Mouse (Mus musculus) midbrain, embryonic 13.5 days (tissue): ENCODE measurements around the gene Dio1. TPM values are rescaled to one million over a fixed set of nuclear protein-coding genes. Genes with fewer than 3 reads are reported as not detected.
A peak's percentile ranks its signal among the peaks of the same experiment; 100 is the strongest.

Experiments
- ATAC-seq: fragments of 200-750 bp; cut with Nextera tagmentation; 2 replicates; pipeline ENCODE4 v1.8.0; 2017; ENCODE audit warnings: mild to moderate bottlenecking, moderate TSS enrichment, moderate library complexity
- H3K27ac ChIP-seq: fragments of 300-500 bp; sonication (generic); 2 replicates; pipeline ENCODE4 v1.5.1; 2015; ENCODE audit warnings: inconsistent platforms, mild to moderate bottlenecking, moderate library complexity
- H3K27me3 ChIP-seq: fragments of 300-500 bp; sonication (generic); 2 replicates; pipeline ENCODE4 v1.6.1; 2015; ENCODE audit warnings: mild to moderate bottlenecking, inconsistent platforms
- H3K36me3 ChIP-seq: fragments of 300-500 bp; sonication (generic); 2 replicates; pipeline ENCODE4 v1.6.1; 2015; ENCODE audit warnings: mild to moderate bottlenecking, inconsistent platforms
- H3K4me1 ChIP-seq: fragments of 300-500 bp; sonication (generic); replicated peaks from 2 replicates; pipeline ENCODE4 v1.6.1; 2015; ENCODE audit warnings: inconsistent platforms
- H3K4me2 ChIP-seq: fragments of 300-500 bp; sonication (generic); replicated peaks from 2 replicates; pipeline ENCODE4 v1.6.1; 2015; ENCODE audit warnings: moderate library complexity, mild to moderate bottlenecking, inconsistent platforms
- H3K4me3 ChIP-seq: fragments of 300-500 bp; sonication (generic); replicated peaks from 2 replicates; pipeline ENCODE4 v1.5.1; 2015; ENCODE audit warnings: mild to moderate bottlenecking, inconsistent platforms
- H3K9ac ChIP-seq: fragments of 300-500 bp; sonication (generic); replicated peaks from 2 replicates; pipeline ENCODE4 v1.6.1; 2015; ENCODE audit warnings: mild to moderate bottlenecking, inconsistent platforms
- H3K9me3 ChIP-seq: fragments of 300-500 bp; sonication (generic); 2 replicates; pipeline ENCODE4 v1.6.1; 2016; ENCODE audit warnings: mild to moderate bottlenecking, inconsistent platforms
- WGBS: fragments of 180-500 bp; shearing (Covaris S2); methylation state at CpG from one replicate; pipeline ENCODE4 v1.1.7; 2015; 5-methylcytosine and 5-hydroxymethylcytosine counted together
- polyA plus RNA-seq: library from polyadenylated mRNA; unstranded; fragments of >200 nt; fragmentation: Nextera tagmentation; extraction: Ambion mirVana; gene quantifications from 2 replicates; pipeline ENCODE4 v1.2.1, GENCODE M21; 2015

Gene Dio1
- polyA plus RNA-seq, 1 experiment from 2014 or later = 0.13 TPM

DNA sequence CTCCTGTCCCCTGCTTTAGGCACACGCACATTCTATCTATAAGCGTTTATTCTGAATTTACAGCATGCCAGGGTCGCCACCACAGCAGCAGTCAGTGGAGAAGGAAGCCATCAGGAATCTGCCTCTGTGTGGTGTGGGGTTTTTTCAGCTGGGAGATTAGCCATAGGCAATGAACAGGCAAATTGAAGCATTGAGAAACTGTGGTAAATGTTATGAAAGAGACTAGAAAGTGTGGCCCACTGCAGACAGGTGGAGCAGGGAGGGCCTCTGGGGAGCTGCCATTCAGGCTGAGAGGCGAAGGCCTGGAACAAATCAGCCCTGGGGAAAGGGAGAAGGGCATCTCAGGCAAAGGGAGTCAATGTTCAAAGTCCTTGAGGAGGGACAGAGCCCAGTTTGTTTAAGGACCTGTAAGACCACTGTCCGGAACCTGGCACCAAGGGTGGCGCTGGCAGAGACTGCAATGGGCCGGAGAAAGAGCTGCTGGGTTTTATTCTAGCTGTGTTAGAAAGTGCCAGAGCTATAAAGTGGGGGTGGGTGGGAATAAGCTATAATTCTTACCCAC, 7.1 kb downstream of the Dio1 start:
- no peak overlapping the region for H3K4me2 ChIP-seq
- H3K4me3 ChIP-seq = no peak overlapping the region
- H3K9ac ChIP-seq = no peak overlapping the region
- no peaks in the 10 kb centered on the region for H3K27me3 ChIP-seq
- no peaks in the 10 kb centered on the region for H3K4me1 ChIP-seq
- ATAC-seq = no peak
- 85% methylated on average over 7 of the region's 7 CpGs for WGBS
- H3K9me3 ChIP-seq = no peaks in the 10 kb centered on the region
- no peaks in the 10 kb centered on the region for H3K36me3 ChIP-seq
- H3K27ac ChIP-seq = no peak overlapping the region

DNA sequence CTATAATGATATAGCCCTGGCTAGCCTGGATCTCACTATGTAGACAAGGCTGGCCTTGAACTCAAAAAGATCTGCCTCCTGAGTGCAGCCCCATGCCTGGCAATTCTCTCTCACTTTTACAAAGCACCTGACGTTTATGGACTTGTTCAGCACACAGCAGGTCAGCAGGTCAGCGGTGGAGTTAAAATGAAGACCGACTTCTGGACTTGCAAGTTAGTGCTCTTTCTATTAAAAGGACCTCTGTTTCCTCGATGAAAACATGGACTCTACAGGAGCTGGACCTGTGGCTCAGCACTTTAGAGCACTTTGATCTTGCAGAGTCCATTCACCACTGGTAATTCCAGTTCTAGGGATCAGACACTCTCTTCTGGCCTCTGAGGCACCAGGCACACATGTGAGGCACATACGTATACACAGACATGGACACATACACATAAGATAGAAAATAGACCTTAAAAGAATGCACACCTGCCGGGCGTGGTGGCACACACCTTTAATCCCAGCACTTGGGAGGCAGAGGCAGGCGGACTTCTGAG, 8.8 kb downstream of the Dio1 start:
- no peaks in the 10 kb centered on the region for H3K36me3 ChIP-seq
- H3K4me2 ChIP-seq = no peak overlapping the region
- no peak overlapping the region for H3K9ac ChIP-seq
- H3K27me3 ChIP-seq = no peaks in the 10 kb centered on the region; the same call in 1 of the 2 replicates
- no peak for ATAC-seq
- WGBS = 88% methylated on average over 8 of the region's 8 CpGs
- H3K27ac ChIP-seq = no peak overlapping the region
- no peaks in the 10 kb centered on the region for H3K4me1 ChIP-seq
- H3K4me3 ChIP-seq = no peak overlapping the region
- H3K9me3 ChIP-seq = no peaks in the 10 kb centered on the region

DNA sequence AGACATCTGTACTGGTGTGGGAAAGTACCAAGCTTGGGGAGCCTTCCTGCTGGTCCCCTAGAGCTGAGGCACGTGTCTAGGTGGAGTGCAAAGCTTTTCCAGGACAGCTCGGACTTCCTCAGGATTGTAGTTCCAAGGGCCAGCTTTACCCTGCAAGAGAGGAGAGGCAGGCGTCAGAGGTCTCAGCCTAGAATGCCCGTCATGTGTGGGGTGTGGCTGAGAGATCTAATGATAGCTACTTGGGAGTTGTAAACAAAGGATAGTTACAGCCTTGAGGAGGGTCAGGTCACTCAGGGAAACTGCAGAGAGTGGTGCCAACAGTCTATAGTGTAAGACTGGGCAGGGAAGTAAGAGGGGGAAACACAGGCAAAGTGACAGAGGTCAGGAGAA, 14.7 kb downstream of the Dio1 start:
- no peak overlapping the region for H3K9ac ChIP-seq

DNA sequence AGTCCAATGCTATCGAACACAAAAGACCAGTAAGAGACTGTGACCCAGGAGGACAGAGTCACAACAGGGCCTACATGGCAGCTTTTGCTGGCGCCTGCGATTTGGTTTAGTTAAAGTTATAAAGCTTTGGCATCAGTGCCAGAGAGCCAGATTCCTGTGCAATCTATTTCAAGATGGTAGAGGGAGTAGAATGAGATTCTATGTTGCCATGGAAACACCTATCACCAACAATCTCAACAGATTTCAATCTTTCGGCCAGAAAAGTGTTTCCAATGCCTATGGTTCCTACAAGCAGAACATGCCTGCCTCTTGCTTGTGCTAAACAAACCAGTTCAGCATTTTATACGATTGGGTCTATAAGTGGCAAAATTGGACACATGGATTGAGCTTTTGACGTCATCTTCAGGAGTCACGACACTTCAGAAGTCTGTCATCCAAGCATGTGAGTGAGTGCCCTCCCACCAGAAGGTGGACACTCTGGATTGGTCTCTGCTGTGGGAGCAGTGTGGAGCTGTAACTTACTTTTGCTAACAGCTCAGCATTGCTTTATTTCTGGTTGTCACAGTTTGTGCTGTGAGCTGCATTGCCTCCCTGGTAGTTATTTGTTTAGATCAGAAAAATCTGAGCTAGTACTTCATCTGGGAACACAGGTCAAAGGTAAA, 15.2 kb downstream of the Dio1 start:
- Histone ChIP-seq H3K27ac (no peak overlapping the region), H3K36me3 (no peaks in the 10 kb centered on the region)
- WGBS = 88% methylated on average over 7 of the region's 7 CpGs

More for the DNA sequence above, 14.7 kb downstream of the Dio1 start:
- Histone ChIP-seq H3K4me1 (no peaks in the 10 kb centered on the region), H3K36me3 (no peaks in the 10 kb centered on the region), H3K27ac (no peak overlapping the region), H3K9me3 (no peaks in the 10 kb centered on the region), H3K4me3 (no peak overlapping the region), H3K4me2 (no peak overlapping the region), H3K27me3 (no peaks in the 10 kb centered on the region; the same call in 1 of the 2 replicates)
- ATAC-seq = no peak
- 80% methylated on average over 4 of the region's 4 CpGs for WGBS

DNA sequence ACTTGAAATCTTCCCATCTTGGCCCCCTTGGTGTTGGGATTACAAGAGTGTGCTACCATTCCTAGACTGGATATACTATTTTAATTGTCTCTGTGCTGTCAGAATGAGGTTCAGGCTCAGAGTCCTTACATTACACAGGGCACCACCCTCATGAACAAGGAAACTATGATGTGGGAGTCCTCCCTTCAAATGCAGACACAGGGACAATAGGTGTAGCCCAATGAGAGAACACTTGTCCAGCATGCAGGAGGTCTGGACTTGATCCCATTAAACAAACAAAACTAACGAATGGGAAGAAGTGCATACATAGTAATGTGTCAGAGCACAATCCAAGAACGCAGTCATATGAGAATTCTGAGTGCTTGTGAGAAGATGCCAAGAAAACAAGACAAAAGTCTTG, 19.5 kb downstream of the Dio1 start:
- no peak for ATAC-seq
- peaks cover 2% of the 10 kb centered on the region for H3K36me3 ChIP-seq
- no peak overlapping the region for H3K4me2 ChIP-seq
- no peak overlapping the region for H3K4me3 ChIP-seq
- H3K9ac ChIP-seq = no peak overlapping the region
- no peak overlapping the region for H3K27ac ChIP-seq
- no peaks in the 10 kb centered on the region for H3K9me3 ChIP-seq
- WGBS = 92% methylated on average over 2 of the region's 2 CpGs
- no peaks in the 10 kb centered on the region for H3K4me1 ChIP-seq
- H3K27me3 ChIP-seq = no peaks in the 10 kb centered on the region

More for the DNA sequence above, 15.2 kb downstream of the Dio1 start:
- Histone ChIP-seq H3K4me2 (no peak overlapping the region), H3K4me1 (no peaks in the 10 kb centered on the region), H3K27me3 (no peaks in the 10 kb centered on the region; the same call in 1 of the 2 replicates), H3K4me3 (no peak overlapping the region), H3K9ac (no peak overlapping the region), H3K9me3 (no peaks in the 10 kb centered on the region)
- ATAC-seq = no peak

DNA sequence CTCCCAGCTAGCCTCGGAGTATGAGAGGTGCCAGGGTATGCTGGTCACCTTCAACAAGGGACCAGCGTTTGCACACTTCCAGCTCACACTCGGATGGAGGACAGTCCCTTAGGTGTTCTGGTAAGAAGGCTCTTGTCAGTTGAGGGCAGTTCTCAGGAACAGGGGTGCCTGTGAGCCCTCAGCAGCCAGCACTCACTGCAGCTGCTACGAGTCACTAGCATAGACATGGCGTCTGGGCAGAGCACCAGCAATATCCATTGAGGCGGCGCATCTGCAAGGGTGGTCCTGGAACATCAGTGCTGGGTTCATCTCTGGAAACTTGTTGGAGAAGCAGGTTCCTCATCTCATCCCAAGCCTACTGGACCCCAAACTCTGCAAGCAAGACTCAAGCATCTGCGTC, 20.6 kb downstream of the Dio1 start:
- Histone ChIP-seq H3K9me3 (no peaks in the 10 kb centered on the region), H3K4me2 (no peak overlapping the region), H3K9ac (no peak overlapping the region), H3K36me3 (peaks cover 2% of the 10 kb centered on the region), H3K4me3 (no peak overlapping the region), H3K27me3 (no peaks in the 10 kb centered on the region), H3K4me1 (no peaks in the 10 kb centered on the region), H3K27ac (no peak overlapping the region)
- no peak for ATAC-seq
- 94% methylated on average over 8 of the region's 8 CpGs for WGBS

DNA sequence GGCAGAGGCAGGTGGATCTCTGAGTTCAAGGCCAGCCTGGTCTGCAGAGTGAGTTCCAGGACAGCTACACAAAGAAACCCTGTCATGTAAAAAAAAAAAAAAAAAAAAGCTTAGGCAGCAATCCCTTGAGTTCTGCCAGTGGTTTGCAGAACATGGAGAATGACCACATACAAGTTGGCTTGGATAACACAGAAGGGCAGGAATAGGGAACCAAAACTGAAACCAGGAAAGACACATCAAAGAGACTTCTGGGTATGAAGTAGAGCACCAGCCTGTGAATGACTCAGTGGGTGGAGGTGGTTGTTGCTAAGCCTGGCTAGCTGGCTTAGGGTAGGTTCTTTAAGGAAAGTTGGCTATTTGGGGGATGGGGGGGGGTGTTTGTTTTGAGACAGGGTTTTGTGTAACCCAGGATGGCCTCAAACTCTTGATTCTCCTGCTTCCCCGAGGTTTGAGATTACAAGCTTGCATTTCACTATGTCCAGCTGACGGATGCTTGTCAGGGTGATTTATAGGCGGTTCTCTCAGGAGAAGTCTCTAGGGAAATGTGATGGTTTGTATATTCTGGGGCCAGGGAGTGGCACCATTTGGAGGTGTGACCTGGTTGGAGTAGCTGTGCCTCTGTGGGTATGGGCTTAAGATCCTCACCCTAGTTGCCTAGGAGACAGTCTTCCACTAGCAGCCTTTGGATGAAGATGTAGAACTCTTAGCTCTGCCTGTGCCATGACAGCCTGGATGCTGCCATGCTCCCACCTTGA, 21.3 kb downstream of the Dio1 start:
- Histone ChIP-seq H3K4me2 (no peak overlapping the region), H3K4me3 (no peak overlapping the region), H3K4me1 (no peaks in the 10 kb centered on the region), H3K27me3 (peaks cover 6% of the 10 kb centered on the region), H3K36me3 (peaks cover 7% of the 10 kb centered on the region), H3K9me3 (no peaks in the 10 kb centered on the region), H3K9ac (no peak overlapping the region), H3K27ac (no peak overlapping the region)
- no peak for ATAC-seq
- WGBS = 92% methylated on average over 3 of the region's 3 CpGs

DNA sequence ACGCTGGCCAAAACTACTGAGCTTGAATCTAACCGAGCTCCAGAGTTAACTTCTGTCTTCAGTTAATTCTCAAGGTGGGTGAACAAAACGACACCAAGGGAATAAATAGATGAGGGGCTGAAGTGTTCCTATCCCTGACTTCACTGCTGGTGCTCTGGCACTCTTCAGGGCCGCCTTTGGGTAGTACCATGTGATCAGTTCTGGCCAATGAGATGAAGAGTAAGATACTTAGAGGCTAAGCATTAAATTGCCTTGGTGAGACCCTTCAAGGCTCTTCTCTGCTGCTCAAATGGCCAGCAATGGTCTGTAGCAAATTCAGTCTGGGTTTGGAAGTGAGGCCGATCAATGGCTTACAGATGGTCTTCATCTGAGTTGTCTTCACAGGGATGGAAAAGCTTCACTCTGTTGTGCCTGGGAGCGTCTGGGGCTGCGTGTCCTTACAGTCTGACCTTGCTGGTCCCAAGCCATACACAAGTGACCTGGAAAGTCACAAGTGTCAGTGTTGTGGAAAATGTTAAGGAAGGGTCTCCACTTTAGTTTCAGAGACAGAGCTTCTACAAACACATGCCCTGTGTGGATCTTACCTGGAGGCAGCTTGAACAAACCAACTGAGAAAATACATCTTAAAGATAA, 26.0 kb downstream of the Dio1 start:
- H3K4me3 ChIP-seq = no peak overlapping the region
- H3K36me3 ChIP-seq = peaks cover 16% of the 10 kb centered on the region
- no peak for ATAC-seq
- H3K4me2 ChIP-seq = no peak overlapping the region
- H3K27me3 ChIP-seq = peaks cover 21% of the 10 kb centered on the region
- 85% methylated on average over 7 of the region's 7 CpGs for WGBS
- no peak overlapping the region for H3K27ac ChIP-seq
- H3K9ac ChIP-seq = no peak overlapping the region
- peaks cover 11% of the 10 kb centered on the region for H3K4me1 ChIP-seq
- H3K9me3 ChIP-seq = no peaks in the 10 kb centered on the region

DNA sequence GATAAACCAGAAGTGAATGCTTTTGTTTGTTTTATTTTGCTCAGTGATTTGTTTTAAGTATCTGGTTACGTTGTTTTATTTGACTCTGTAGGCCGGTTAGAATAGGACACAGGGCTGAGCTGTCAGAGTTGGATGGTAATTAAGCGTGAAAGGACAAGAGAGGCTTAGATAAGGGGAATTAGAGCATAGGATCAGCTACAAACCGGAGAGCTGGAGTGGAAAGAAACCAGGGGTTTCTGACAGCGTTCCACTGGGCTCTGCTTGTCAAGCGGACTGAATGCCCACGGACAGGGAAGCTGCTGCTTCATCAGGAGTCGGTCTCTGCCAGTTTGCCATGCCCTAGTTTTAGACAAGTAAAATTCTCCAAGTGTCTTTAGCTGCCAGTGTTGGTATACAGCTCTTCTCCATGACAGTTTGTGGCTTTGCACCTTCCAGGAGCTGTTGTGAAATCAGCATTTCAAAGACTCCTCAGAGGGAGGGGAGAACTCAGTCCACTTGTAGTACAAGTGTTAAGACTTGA, 28.7 kb downstream of the Dio1 start:
- Histone ChIP-seq H3K4me1 (peaks cover 11% of the 10 kb centered on the region), H3K4me2 (peak overlapping the region; percentile 23; the same call in 1 of the 2 replicates), H3K9me3 (no peaks in the 10 kb centered on the region), H3K4me3 (no peak overlapping the region), H3K9ac (peak overlapping the region; percentile 39; the same call in 1 of the 2 replicates), H3K27me3 (peaks cover 21% of the 10 kb centered on the region), H3K27ac (peak overlapping the region; percentile 64), H3K36me3 (peaks cover 16% of the 10 kb centered on the region)
- ATAC-seq = 0 out of 2 replicates have a peak, but pooled peaks have one; percentile 55
- WGBS = 6% methylated on average over 8 of the region's 8 CpGs

DNA sequence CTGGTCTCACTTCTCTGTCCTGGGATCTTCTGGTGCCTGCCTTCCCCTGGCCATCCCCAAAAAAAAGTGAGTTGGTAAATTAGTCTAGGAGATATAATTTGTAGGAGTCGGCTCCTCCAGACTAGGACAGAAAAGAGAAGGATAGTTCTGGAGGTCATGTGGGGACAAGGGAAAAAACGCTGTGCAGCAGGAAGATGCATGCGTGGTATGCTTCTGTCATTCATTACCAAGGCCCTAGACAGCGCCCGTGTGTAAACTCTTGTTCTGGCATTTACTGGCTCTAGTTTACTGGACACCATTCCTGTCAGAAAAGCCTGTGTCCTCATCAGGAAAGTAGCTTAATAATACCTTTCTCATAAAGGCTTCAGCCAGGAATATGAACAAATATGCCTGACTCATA, 32.5 kb downstream of the Dio1 start:
- H3K9ac ChIP-seq = no peak overlapping the region
- ATAC-seq = no peak
- no peaks in the 10 kb centered on the region; the same call in 1 of the 2 replicates for H3K36me3 ChIP-seq
- no peak overlapping the region for H3K27ac ChIP-seq
- H3K9me3 ChIP-seq = no peaks in the 10 kb centered on the region
- no peak overlapping the region for H3K4me3 ChIP-seq
- H3K4me2 ChIP-seq = no peak overlapping the region
- peaks cover 11% of the 10 kb centered on the region for H3K4me1 ChIP-seq
- WGBS = 89% methylated on average over 5 of the region's 5 CpGs
- H3K27me3 ChIP-seq = peaks cover 7% of the 10 kb centered on the region

DNA sequence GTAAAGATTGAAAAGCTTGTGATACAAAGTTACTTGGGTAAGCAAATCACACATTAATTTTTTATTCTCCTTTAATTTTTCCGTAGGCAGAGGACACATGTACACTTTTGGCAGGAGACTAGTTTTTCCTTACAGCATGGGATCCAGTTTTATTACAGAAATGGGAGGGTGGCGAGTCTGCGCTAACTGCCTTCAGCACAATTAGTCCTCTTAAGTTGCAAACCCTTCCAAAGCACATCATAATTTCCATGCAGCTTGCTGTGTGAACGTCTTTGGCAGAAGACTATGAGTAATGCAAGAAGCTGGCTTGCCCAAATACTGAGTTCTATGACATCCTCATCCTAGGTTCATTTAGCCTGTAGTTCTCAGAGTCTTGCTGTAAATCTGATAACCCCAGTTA, 33.3 kb downstream of the Dio1 start:
- Histone ChIP-seq H3K36me3 (no peaks in the 10 kb centered on the region; the same call in 1 of the 2 replicates), H3K27ac (no peak overlapping the region), H3K9ac (no peak overlapping the region), H3K9me3 (no peaks in the 10 kb centered on the region), H3K27me3 (peaks cover 7% of the 10 kb centered on the region), H3K4me2 (no peak overlapping the region), H3K4me1 (peaks cover 7% of the 10 kb centered on the region), H3K4me3 (no peak overlapping the region)
- whole genome bisulfite sequencing = 87% methylated on average over 4 of the region's 4 CpGs
- ATAC-seq = no peak
